Mouse (Mus musculus): ENCODE measurements around the gene Ola1.

DNA sequence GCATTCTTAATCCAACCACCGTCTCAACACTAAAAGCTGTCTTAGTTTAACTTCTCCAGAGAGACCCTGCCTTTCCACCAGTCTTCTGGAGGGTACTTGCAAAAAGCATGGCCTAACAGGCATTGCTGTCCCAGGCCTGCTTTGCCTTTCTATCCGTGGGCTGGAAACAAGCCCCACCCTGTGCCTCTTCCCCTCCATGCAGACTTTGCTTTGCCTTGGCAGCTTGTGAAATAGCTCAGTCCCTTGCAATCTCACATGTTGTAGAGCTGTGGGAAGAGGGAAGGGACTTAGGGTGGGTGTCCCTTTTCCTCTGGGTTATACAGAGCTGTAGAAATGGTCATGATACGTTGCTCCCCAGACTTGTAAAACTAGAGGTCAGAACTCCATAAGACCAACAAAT is 12.4 kb upstream of the Ola1 start:
- TF ChIP-seq CTCF (conservative IDR thresholded peaks at IDR 0.05 in 1 of 2, IDR thresholded peaks at IDR 0.05 in 1 of 2; ENCODE audit: low read depth in 2 of 2, low read length in 2 of 2) (no peak), ZKSCAN1 (IDR thresholded peaks at IDR 0.05; ENCODE audit: borderline replicate concordance, low read depth, low read length) (no peak), POLR2AphosphoS2 (IDR thresholded peaks at IDR 0.05; ENCODE audit: low read depth, low read length) (no peak), EP300 (IDR thresholded peaks at IDR 0.05; ENCODE audit: low read length) (no peak), MAX (IDR thresholded peaks at IDR 0.05; ENCODE audit: low read length) (no peak), POLR2A (IDR thresholded peaks at IDR 0.05; ENCODE audit: low read depth, low read length) (no peak), ZNF384 (IDR thresholded peaks at IDR 0.05; ENCODE audit: low read depth, low read length) (no peak)

Measured in CH12.LX (cell line).